Mouse (Mus musculus): ENCODE results near the gene Efcab9. TPM values are rescaled to one million over a fixed set of nuclear protein-coding genes. Genes with fewer than 3 reads are reported as not detected.

Gene Efcab9
- polyA plus RNA-seq, 1 experiment from 2014 or later = 0.27 TPM

DNA sequence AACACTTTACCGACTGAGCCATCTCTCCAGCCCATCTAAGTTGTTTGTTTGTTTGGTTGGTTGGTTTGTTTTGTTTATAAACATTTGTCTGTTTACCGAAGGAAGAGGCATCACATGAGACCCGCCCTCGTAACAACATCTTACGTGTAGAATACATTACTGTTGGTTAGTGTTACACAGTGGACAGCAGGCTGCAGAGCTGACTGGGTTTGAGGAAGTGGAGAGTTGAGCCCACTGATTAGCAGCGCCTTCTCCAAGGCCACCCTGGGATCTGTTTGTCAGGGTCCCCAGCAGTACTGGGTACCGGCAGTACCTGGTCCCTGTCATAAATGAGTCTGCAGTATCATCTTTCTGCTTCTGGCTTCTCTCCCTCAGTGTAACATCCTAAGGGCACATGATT, 36.2 kb upstream of the Efcab9 start:
- H3K9me3 ChIP-seq (replicated peaks; ENCODE audit: control insufficient read depth, low read length) = no peaks in the 10 kb centered on the region
- H3K4me3 ChIP-seq (ENCODE audit: low read depth, low read length) = no peak overlapping the region
- no peak for ATAC-seq (replicated peaks; ENCODE audit: insufficient number of reproducible peaks, low FRiP score, low TSS enrichment)
- no peak overlapping the region for H3K9ac ChIP-seq (ENCODE audit: low read depth, low read length)
- H3K4me2 ChIP-seq = no peak overlapping the region
- no peaks in the 10 kb centered on the region for H3K27me3 ChIP-seq (ENCODE audit: control insufficient read depth, insufficient read depth, low read length)
- H3K4me1 ChIP-seq (ENCODE audit: control insufficient read depth, insufficient read depth, low read length) = peaks cover 11% of the 10 kb centered on the region
- H3K36me3 ChIP-seq (ENCODE audit: control insufficient read depth, insufficient read depth, low read length) = no peaks in the 10 kb centered on the region
- no peak overlapping the region for H3K27ac ChIP-seq (ENCODE audit: low read depth, low read length)
- WGBS (ENCODE audit: insufficient replicate concordance) = 83% methylated on average over 7 of the region's 7 CpGs

DNA sequence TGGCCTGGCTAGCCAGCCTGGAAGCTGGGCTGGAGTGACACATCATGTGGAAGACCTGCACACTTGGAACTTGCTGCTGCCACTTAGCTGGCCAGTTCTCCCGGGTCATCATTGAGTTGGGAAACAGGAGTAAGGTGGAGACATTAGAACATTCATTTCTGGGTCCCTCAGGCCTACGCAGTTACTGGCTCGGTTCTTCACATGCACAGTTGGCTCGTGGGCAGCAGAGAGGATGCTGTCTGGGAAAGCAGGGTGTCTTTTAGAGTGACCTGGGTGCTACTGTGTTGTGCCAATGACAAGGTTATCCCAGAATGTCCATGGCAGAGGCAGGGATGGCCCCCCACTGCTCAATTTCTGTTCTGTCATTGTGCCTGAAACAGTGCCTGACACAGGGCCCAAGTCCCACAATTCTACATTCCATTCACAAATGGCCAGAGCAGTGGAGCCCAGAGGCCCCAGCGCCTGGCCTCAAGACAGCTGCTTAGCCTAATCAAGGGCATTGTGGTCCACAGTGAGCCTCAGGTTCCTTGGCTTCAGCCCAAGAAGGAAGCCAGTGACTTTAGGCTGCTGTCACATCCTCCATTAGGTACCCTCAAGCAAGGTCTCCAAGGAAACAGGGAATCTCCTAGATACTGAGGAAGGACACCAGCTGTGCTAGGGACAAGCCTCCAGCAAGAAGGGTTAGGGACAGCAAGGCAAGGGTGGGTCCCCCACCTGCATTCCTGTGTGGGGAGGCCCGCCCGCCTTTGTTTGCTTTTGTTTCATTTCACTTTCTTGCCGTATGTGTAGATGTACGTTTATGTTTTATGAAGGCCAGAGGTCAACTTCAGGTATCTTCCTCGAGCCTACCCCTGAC, 35.3 kb upstream of the Efcab9 start:
- WGBS (ENCODE audit: insufficient replicate concordance) = 83% methylated on average over 10 of the region's 10 CpGs
- ATAC-seq (replicated peaks; ENCODE audit: insufficient number of reproducible peaks, low FRiP score, low TSS enrichment) = no peak

DNA sequence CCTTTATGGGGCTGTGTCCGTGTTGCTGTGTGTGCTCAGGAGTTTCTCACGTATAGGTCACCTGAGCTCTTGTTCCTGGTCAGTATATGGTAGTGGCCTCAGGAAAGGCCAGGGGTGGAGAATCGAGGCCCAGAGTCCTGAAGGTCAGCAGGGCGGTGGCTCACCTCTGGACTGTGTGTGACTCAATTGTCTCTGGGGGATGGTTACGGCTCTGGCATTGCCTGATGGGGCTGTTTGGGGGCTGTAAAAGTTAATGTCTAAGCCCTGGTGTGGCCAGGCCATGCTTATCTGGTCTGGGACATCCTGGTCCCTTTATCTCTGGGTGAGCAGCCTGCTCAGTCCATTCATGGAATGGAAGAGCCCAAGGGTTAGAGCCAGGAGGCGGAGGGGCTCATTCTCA, 34.3 kb upstream of the Efcab9 start:
- Histone ChIP-seq H3K4me2 (no peak overlapping the region), H3K9ac (ENCODE audit: low read depth, low read length) (no peak overlapping the region), H3K4me3 (ENCODE audit: low read depth, low read length) (no peak overlapping the region), H3K27ac (ENCODE audit: low read depth, low read length) (no peak overlapping the region), H3K4me1 (ENCODE audit: control insufficient read depth, insufficient read depth, low read length) (peaks cover 14% of the 10 kb centered on the region), H3K27me3 (ENCODE audit: control insufficient read depth, insufficient read depth, low read length) (no peaks in the 10 kb centered on the region), H3K36me3 (ENCODE audit: control insufficient read depth, insufficient read depth, low read length) (no peaks in the 10 kb centered on the region), H3K9me3 (replicated peaks; ENCODE audit: control insufficient read depth, low read length) (no peaks in the 10 kb centered on the region)
- no peak for ATAC-seq (replicated peaks; ENCODE audit: insufficient number of reproducible peaks, low FRiP score, low TSS enrichment)
- 67% methylated on average over 6 of the region's 6 CpGs for WGBS (ENCODE audit: insufficient replicate concordance)

More for the DNA sequence above, 35.3 kb upstream of the Efcab9 start:
- H3K27me3 ChIP-seq (ENCODE audit: control insufficient read depth, insufficient read depth, low read length) = no peaks in the 10 kb centered on the region
- H3K36me3 ChIP-seq (ENCODE audit: control insufficient read depth, insufficient read depth, low read length) = no peaks in the 10 kb centered on the region
- no peak overlapping the region for H3K4me2 ChIP-seq
- no peaks in the 10 kb centered on the region for H3K9me3 ChIP-seq (replicated peaks; ENCODE audit: control insufficient read depth, low read length)
- no peak overlapping the region for H3K4me3 ChIP-seq (ENCODE audit: low read depth, low read length)
- no peak overlapping the region for H3K27ac ChIP-seq (ENCODE audit: low read depth, low read length)
- H3K9ac ChIP-seq (ENCODE audit: low read depth, low read length) = no peak overlapping the region
- peaks cover 11% of the 10 kb centered on the region for H3K4me1 ChIP-seq (ENCODE audit: control insufficient read depth, insufficient read depth, low read length)

DNA sequence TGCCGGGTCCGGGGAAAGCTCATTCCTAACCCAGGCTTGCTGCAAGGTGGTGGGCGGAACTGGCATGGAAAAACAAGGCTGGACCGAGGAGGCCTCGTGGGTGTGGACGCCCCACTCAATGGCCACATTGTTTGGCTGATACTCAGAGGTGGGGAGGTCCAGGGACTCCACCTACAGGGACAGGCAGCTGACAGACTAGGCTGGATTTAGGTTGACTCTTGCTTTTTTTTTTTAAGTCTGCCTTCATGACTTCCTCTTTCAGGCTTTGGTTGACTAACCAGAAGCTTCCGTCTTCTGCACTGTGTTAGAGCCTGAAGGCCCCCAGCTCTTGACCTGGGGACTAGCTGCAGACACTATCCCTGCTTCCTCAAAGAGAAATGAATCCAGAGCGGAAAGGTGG, 33.2 kb upstream of the Efcab9 start:
- no peaks in the 10 kb centered on the region for H3K27me3 ChIP-seq (ENCODE audit: control insufficient read depth, insufficient read depth, low read length)
- no peak overlapping the region for H3K4me3 ChIP-seq (ENCODE audit: low read depth, low read length)
- peaks cover 14% of the 10 kb centered on the region for H3K4me1 ChIP-seq (ENCODE audit: control insufficient read depth, insufficient read depth, low read length)
- ATAC-seq (replicated peaks; ENCODE audit: insufficient number of reproducible peaks, low FRiP score, low TSS enrichment) = no peak
- H3K9me3 ChIP-seq (replicated peaks; ENCODE audit: control insufficient read depth, low read length) = no peaks in the 10 kb centered on the region
- no peak overlapping the region for H3K4me2 ChIP-seq
- WGBS (ENCODE audit: insufficient replicate concordance) = 61% methylated on average over 8 of the region's 8 CpGs
- H3K9ac ChIP-seq (ENCODE audit: low read depth, low read length) = no peak overlapping the region
- H3K36me3 ChIP-seq (ENCODE audit: control insufficient read depth, insufficient read depth, low read length) = no peaks in the 10 kb centered on the region
- no peak overlapping the region for H3K27ac ChIP-seq (ENCODE audit: low read depth, low read length)

DNA sequence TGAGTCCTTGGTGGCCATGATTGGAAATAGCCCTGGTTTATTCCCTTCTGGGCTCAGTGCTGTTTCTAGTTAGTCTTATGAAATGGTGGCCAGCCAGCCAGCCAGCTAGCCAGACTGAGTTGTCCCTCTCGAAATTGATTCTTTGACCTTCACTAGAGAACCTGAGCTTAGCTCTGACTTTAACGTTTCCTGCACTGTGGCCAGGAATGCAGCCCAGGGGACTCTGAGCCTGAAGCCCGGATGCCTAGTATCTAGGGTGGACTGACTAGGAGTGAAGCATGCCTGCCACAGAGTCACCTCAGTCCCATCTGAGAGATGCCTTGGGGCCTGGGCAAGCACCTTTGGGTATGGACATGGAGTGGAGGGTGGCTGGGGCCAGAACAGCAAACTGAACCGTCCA, 32.7 kb upstream of the Efcab9 start:
- Histone ChIP-seq H3K27ac (ENCODE audit: low read depth, low read length) (no peak overlapping the region), H3K4me3 (ENCODE audit: low read depth, low read length) (no peak overlapping the region), H3K36me3 (ENCODE audit: control insufficient read depth, insufficient read depth, low read length) (no peaks in the 10 kb centered on the region), H3K4me2 (no peak overlapping the region), H3K9me3 (replicated peaks; ENCODE audit: control insufficient read depth, low read length) (no peaks in the 10 kb centered on the region), H3K27me3 (ENCODE audit: control insufficient read depth, insufficient read depth, low read length) (no peaks in the 10 kb centered on the region), H3K4me1 (ENCODE audit: control insufficient read depth, insufficient read depth, low read length) (peaks cover 14% of the 10 kb centered on the region), H3K9ac (ENCODE audit: low read depth, low read length) (no peak overlapping the region)
- no peak for ATAC-seq (replicated peaks; ENCODE audit: insufficient number of reproducible peaks, low FRiP score, low TSS enrichment)
- 41% methylated on average over 4 of the region's 4 CpGs for WGBS (ENCODE audit: insufficient replicate concordance)

DNA sequence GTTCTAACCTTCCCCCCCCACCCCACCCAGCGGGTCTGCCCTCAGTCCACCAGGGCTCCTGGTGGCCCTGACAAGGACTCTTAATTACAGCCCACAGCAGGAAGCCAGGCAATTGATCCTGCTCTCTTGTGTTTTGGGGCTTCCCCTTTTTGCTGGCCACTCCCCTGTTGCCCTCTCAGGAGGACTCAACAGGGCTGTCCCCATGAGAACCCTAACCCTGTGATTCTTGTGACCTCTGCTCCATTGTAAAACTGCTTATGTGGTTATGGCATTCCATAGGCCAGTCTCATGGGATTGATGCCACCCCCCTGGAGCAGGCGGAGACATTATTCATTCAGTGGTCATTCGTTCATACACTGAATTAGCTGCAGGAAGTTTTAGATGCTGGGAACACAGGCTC, 31.8 kb upstream of the Efcab9 start:
- no peak overlapping the region for H3K4me2 ChIP-seq
- no peak for ATAC-seq (replicated peaks; ENCODE audit: insufficient number of reproducible peaks, low FRiP score, low TSS enrichment)
- peaks cover 14% of the 10 kb centered on the region for H3K4me1 ChIP-seq (ENCODE audit: control insufficient read depth, insufficient read depth, low read length)
- no peak overlapping the region for H3K4me3 ChIP-seq (ENCODE audit: low read depth, low read length)
- H3K9me3 ChIP-seq (replicated peaks; ENCODE audit: control insufficient read depth, low read length) = no peaks in the 10 kb centered on the region
- H3K36me3 ChIP-seq (ENCODE audit: control insufficient read depth, insufficient read depth, low read length) = no peaks in the 10 kb centered on the region
- H3K9ac ChIP-seq (ENCODE audit: low read depth, low read length) = no peak overlapping the region
- no peak overlapping the region for H3K27ac ChIP-seq (ENCODE audit: low read depth, low read length)
- 84% methylated on average over 3 of the region's 3 CpGs for WGBS (ENCODE audit: insufficient replicate concordance)
- H3K27me3 ChIP-seq (ENCODE audit: control insufficient read depth, insufficient read depth, low read length) = no peaks in the 10 kb centered on the region

DNA sequence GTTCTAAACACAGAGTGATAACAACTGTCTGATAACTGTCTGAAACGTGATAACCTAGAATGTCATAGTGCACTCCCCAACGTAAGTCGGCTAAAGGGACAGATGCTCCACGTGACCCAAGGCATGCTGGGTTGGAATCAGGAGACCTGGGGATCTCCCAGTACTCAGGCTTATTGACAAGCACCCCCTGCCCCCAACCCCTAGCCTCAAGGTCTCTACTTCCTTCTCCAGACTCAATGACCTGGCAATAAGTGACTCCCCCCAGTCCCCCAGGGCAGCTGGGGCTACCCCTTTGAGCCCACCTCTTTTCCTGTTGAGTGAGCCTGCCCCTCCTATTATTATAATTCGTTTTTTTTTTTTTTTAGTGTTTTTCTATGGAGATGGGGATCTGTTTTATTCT, 30.8 kb upstream of the Efcab9 start:
- 47% methylated on average over 5 of the region's 5 CpGs for WGBS (ENCODE audit: insufficient replicate concordance)
- no peak overlapping the region for H3K4me2 ChIP-seq

DNA sequence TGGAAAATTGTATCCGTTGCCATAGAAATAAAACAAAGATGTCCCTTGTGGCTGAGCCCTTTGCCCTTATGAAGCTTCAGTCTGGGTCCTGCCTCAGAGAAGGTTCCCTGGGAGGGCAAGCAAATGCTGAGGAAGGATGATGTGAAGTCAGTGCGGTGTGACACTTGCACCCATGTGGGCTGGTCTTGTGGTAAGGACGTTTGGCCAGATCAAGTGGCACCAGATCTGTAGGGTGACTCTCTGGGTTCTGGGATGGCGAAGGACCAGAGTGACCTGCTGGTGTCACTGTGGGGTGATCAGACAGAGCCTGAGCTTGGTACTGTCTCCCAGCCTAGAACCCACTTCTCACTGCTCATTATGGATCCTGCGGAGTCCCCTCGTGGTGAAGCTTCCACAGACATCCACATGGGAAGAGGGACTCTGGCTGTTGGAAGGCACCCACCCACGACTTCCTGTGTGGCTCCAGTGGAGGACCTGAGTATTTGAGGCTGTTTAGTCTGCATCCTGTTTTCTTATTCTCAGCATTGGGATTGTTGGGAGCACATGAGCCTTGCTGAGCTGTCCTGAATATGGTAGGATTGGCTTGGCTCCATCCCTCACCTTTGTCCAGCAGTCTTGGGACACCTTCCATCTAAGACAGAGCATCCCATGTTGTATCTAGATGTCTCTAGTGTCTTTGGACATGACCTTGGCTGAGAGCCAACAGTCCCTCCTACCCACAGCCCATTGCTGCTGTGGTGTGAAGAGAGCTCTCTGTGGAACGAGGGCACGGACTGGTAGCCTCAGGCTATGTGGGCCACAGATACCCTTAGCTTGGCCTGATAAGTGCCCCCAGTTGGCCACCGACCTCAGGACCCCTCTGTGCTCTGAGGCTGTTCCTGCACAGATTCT, 29.8 kb upstream of the Efcab9 start:
- H3K4me3 ChIP-seq (ENCODE audit: low read depth, low read length) = no peak overlapping the region
- 73% methylated on average over 10 of the region's 10 CpGs for WGBS (ENCODE audit: insufficient replicate concordance)
- H3K36me3 ChIP-seq (ENCODE audit: control insufficient read depth, insufficient read depth, low read length) = no peaks in the 10 kb centered on the region
- no peak overlapping the region for H3K4me2 ChIP-seq
- no peak overlapping the region for H3K9ac ChIP-seq (ENCODE audit: low read depth, low read length)
- H3K9me3 ChIP-seq (replicated peaks; ENCODE audit: control insufficient read depth, low read length) = no peaks in the 10 kb centered on the region
- no peak for ATAC-seq (replicated peaks; ENCODE audit: insufficient number of reproducible peaks, low FRiP score, low TSS enrichment)
- H3K27ac ChIP-seq (ENCODE audit: low read depth, low read length) = no peak overlapping the region
- peaks cover 11% of the 10 kb centered on the region for H3K4me1 ChIP-seq (ENCODE audit: control insufficient read depth, insufficient read depth, low read length)
- H3K27me3 ChIP-seq (ENCODE audit: control insufficient read depth, insufficient read depth, low read length) = no peaks in the 10 kb centered on the region

More for the DNA sequence above, 30.8 kb upstream of the Efcab9 start:
- H3K9me3 ChIP-seq (replicated peaks; ENCODE audit: control insufficient read depth, low read length) = no peaks in the 10 kb centered on the region
- no peak overlapping the region for H3K9ac ChIP-seq (ENCODE audit: low read depth, low read length)
- no peak for ATAC-seq (replicated peaks; ENCODE audit: insufficient number of reproducible peaks, low FRiP score, low TSS enrichment)
- H3K4me1 ChIP-seq (ENCODE audit: control insufficient read depth, insufficient read depth, low read length) = peaks cover 14% of the 10 kb centered on the region
- no peak overlapping the region for H3K4me3 ChIP-seq (ENCODE audit: low read depth, low read length)
- H3K36me3 ChIP-seq (ENCODE audit: control insufficient read depth, insufficient read depth, low read length) = no peaks in the 10 kb centered on the region
- H3K27me3 ChIP-seq (ENCODE audit: control insufficient read depth, insufficient read depth, low read length) = no peaks in the 10 kb centered on the region
- H3K27ac ChIP-seq (ENCODE audit: low read depth, low read length) = no peak overlapping the region

Measured in heart, embryonic 11.5 days (tissue).